Mouse (Mus musculus): ENCODE results near the gene Sept6. TPM values are rescaled to one million over a fixed set of nuclear protein-coding genes. Genes with fewer than 3 reads are reported as not detected.

Gene Sept6
- polyA plus RNA-seq, 1 experiment from 2014 or later = 3.4 TPM

GRCm38 (mm10) chrX:36985041-36985440 is 6.6 kb downstream of the Sept6 start:
- WGBS (ENCODE audit: insufficient replicate concordance) = 63% methylated on average over 3 of the region's 3 CpGs
- ATAC-seq = no peak
- H3K4me1 ChIP-seq (ENCODE audit: insufficient read depth) = 0 out of 2 replicates have a peak, but pooled peaks cover 3% of the 10 kb centered on the region
- no peak overlapping the region for H3K4me3 ChIP-seq (ENCODE audit: low read depth, low read length)
- H3K4me2 ChIP-seq (ENCODE audit: low read depth, low read length) = no peak overlapping the region
- no peaks in the 10 kb centered on the region for H3K9me3 ChIP-seq (ENCODE audit: low read length)
- peaks cover 2% of the 10 kb centered on the region; the same call in 1 of the 2 replicates for H3K27me3 ChIP-seq (ENCODE audit: insufficient read depth, low read length)
- TF ChIP-seq EP300 (IDR thresholded peaks at IDR 0.05; ENCODE audit: low read depth) (no peak), CTCF (IDR thresholded peaks at IDR 0.05; ENCODE audit: low read depth) (no peak)
- H3K36me3 ChIP-seq (replicated peaks; ENCODE audit: insufficient read depth, low read length) = no peaks in the 10 kb centered on the region
- no peak overlapping the region for H3K27ac ChIP-seq (ENCODE audit: low read depth)
- H3K9ac ChIP-seq (replicated peaks) = no peak overlapping the region
- DNase-seq = no peak

- no peak for DNase-seq
- no peak for TF ChIP-seq CTCF (IDR thresholded peaks at IDR 0.05; ENCODE audit: low read depth)
- no peak for TF ChIP-seq EP300 (IDR thresholded peaks at IDR 0.05; ENCODE audit: low read depth)
- WGBS (ENCODE audit: insufficient replicate concordance) = 45% methylated on average over 11 of the region's 11 CpGs
Measured at GRCm38 (mm10) chrX:36983654-36984311, 7.8 kb downstream of the Sept6 start.

GRCm38 (mm10) chrX:36982892-36983653 is 8.5 kb downstream of the Sept6 start:
- Histone ChIP-seq H3K4me1 (ENCODE audit: insufficient read depth) (no peaks in the 10 kb centered on the region), H3K27ac (ENCODE audit: low read depth) (no peak overlapping the region), H3K4me2 (ENCODE audit: low read depth, low read length) (no peak overlapping the region; the same call in 1 of the 2 replicates), H3K27me3 (ENCODE audit: insufficient read depth, low read length) (peaks cover 2% of the 10 kb centered on the region; the same call in 1 of the 2 replicates), H3K9ac (replicated peaks) (no peak overlapping the region), H3K9me3 (ENCODE audit: low read length) (no peaks in the 10 kb centered on the region), H3K36me3 (replicated peaks; ENCODE audit: insufficient read depth, low read length) (no peaks in the 10 kb centered on the region), H3K4me3 (ENCODE audit: low read depth, low read length) (no peak overlapping the region)
- ATAC-seq (no peak), DNase-seq (no peak)
- WGBS (ENCODE audit: insufficient replicate concordance) = 49% methylated on average over 8 of the region's 8 CpGs
- TF ChIP-seq EP300 (IDR thresholded peaks at IDR 0.05; ENCODE audit: low read depth) (no peak), CTCF (IDR thresholded peaks at IDR 0.05; ENCODE audit: low read depth) (no peak)

More at GRCm38 (mm10) chrX:36983654-36984311, 7.8 kb downstream of the Sept6 start:
- H3K9ac ChIP-seq (replicated peaks) = no peak overlapping the region
- no peaks in the 10 kb centered on the region for H3K36me3 ChIP-seq (replicated peaks; ENCODE audit: insufficient read depth, low read length)
- no peak overlapping the region for H3K4me3 ChIP-seq (ENCODE audit: low read depth, low read length)
- peaks cover 2% of the 10 kb centered on the region; the same call in 1 of the 2 replicates for H3K27me3 ChIP-seq (ENCODE audit: insufficient read depth, low read length)
- ATAC-seq = no peak
- 0 out of 2 replicates have a peak, but pooled peaks cover 3% of the 10 kb centered on the region for H3K4me1 ChIP-seq (ENCODE audit: insufficient read depth)
- H3K9me3 ChIP-seq (ENCODE audit: low read length) = no peaks in the 10 kb centered on the region
- H3K4me2 ChIP-seq (ENCODE audit: low read depth, low read length) = no peak overlapping the region
- H3K27ac ChIP-seq (ENCODE audit: low read depth) = no peak overlapping the region

GRCm38 (mm10) chrX:36980563-36981187 is 10.9 kb downstream of the Sept6 start:
- DNase-seq = no peak
- TF ChIP-seq EP300 (IDR thresholded peaks at IDR 0.05; ENCODE audit: low read depth) (no peak), CTCF (IDR thresholded peaks at IDR 0.05; ENCODE audit: low read depth) (no peak)
- H3K9me3 ChIP-seq (ENCODE audit: low read length) = no peaks in the 10 kb centered on the region
- H3K4me3 ChIP-seq (ENCODE audit: low read depth, low read length) = no peak overlapping the region
- H3K4me2 ChIP-seq (ENCODE audit: low read depth, low read length) = no peak overlapping the region
- H3K27ac ChIP-seq (ENCODE audit: low read depth) = no peak overlapping the region
- no peaks in the 10 kb centered on the region; the same call in 1 of the 2 replicates for H3K27me3 ChIP-seq (ENCODE audit: insufficient read depth, low read length)
- H3K4me1 ChIP-seq (ENCODE audit: insufficient read depth) = no peaks in the 10 kb centered on the region
- ATAC-seq = no peak
- no peaks in the 10 kb centered on the region for H3K36me3 ChIP-seq (replicated peaks; ENCODE audit: insufficient read depth, low read length)
- 49% methylated on average over 10 of the region's 10 CpGs for WGBS (ENCODE audit: insufficient replicate concordance)
- no peak overlapping the region for H3K9ac ChIP-seq (replicated peaks)

- WGBS (ENCODE audit: insufficient replicate concordance) = 58% methylated on average over 2 of the region's 2 CpGs
- no peak overlapping the region for H3K4me3 ChIP-seq (ENCODE audit: low read depth, low read length)
- ATAC-seq (no peak), DNase-seq (no peak)
- H3K36me3 ChIP-seq (replicated peaks; ENCODE audit: insufficient read depth, low read length) = no peaks in the 10 kb centered on the region
- no peak overlapping the region for H3K4me2 ChIP-seq (ENCODE audit: low read depth, low read length)
- no peak overlapping the region for H3K27ac ChIP-seq (ENCODE audit: low read depth)
- TF ChIP-seq CTCF (IDR thresholded peaks at IDR 0.05; ENCODE audit: low read depth) (no peak), EP300 (IDR thresholded peaks at IDR 0.05; ENCODE audit: low read depth) (no peak)
- no peak overlapping the region for H3K9ac ChIP-seq (replicated peaks)
- H3K4me1 ChIP-seq (ENCODE audit: insufficient read depth) = no peaks in the 10 kb centered on the region
- no peaks in the 10 kb centered on the region for H3K9me3 ChIP-seq (ENCODE audit: low read length)
- no peaks in the 10 kb centered on the region for H3K27me3 ChIP-seq (ENCODE audit: insufficient read depth, low read length)
Measured at GRCm38 (mm10) chrX:36977863-36978262, 13.7 kb downstream of the Sept6 start.

GRCm38 (mm10) chrX:36976980-36977379 is 14.6 kb downstream of the Sept6 start:
- Histone ChIP-seq H3K9ac (replicated peaks) (no peak overlapping the region), H3K27me3 (ENCODE audit: insufficient read depth, low read length) (no peaks in the 10 kb centered on the region), H3K36me3 (replicated peaks; ENCODE audit: insufficient read depth, low read length) (no peaks in the 10 kb centered on the region), H3K4me2 (ENCODE audit: low read depth, low read length) (no peak overlapping the region), H3K4me1 (ENCODE audit: insufficient read depth) (no peaks in the 10 kb centered on the region), H3K9me3 (ENCODE audit: low read length) (no peaks in the 10 kb centered on the region), H3K4me3 (ENCODE audit: low read depth, low read length) (no peak overlapping the region), H3K27ac (ENCODE audit: low read depth) (no peak overlapping the region)
- no peak for DNase-seq
- TF ChIP-seq CTCF (IDR thresholded peaks at IDR 0.05; ENCODE audit: low read depth) = no peak
- no peak for TF ChIP-seq EP300 (IDR thresholded peaks at IDR 0.05; ENCODE audit: low read depth)
- no peak for ATAC-seq
- 85% methylated on average over 7 of the region's 7 CpGs for WGBS (ENCODE audit: insufficient replicate concordance)
